Mouse (Mus musculus): ENCODE measurements at regions not wholly inside any gene's neighbourhood (a gene's known extent, or its start where the extent isn't known, plus 50 kb on each side); places are given as distances from the start of the nearest gene placed in this dataset.

- DNase-seq: no peak
Measured at GRCm38 (mm10) chr13:3752334-3752733, 51.8 kb downstream of the Calml3 start.

GRCm38 (mm10) chr13:3751222-3751621 is 52.9 kb downstream of the Calml3 start:
- DNase-seq: no peak

GRCm38 (mm10) chr13:3750756-3751155 is 53.4 kb downstream of the Calml3 start:
- DNase-seq: peak; percentile 83

- DNase-seq: peak; percentile 59
Measured at GRCm38 (mm10) chr13:3749646-3750045, 54.5 kb downstream of the Calml3 start.

GRCm38 (mm10) chr13:3748859-3749258 is 55.3 kb downstream of the Calml3 start:
- DNase-seq: no peak

GRCm38 (mm10) chr13:3746524-3746923 is 57.6 kb downstream of the Calml3 start:
- no peak for DNase-seq

- DNase-seq: no peak
Measured at GRCm38 (mm10) chr13:3744870-3745269, 59.2 kb downstream of the Calml3 start.

GRCm38 (mm10) chr13:3743692-3744457 is 60.2 kb downstream of the Calml3 start:
- peak; percentile 85 for DNase-seq

- no peak for DNase-seq
Measured at GRCm38 (mm10) chr13:3742763-3743401, 61.2 kb downstream of the Calml3 start.

GRCm38 (mm10) chr13:3742094-3742730 is 61.9 kb downstream of the Calml3 start:
- DNase-seq: no peak

- no peak for DNase-seq
Measured at GRCm38 (mm10) chr13:3730699-3731021, 73.5 kb downstream of the Calml3 start.

GRCm38 (mm10) chr13:3729926-3730698 is 74.0 kb downstream of the Calml3 start:
- peak; percentile 45 for DNase-seq

- no peak for DNase-seq
Measured at GRCm38 (mm10) chr13:3728888-3729287, 75.2 kb downstream of the Calml3 start.

GRCm38 (mm10) chr13:3726331-3726781 is 77.8 kb downstream of the Calml3 start:
- DNase-seq: no peak

- no peak for DNase-seq
Measured at GRCm38 (mm10) chr13:3725803-3726202, 78.3 kb downstream of the Calml3 start.

GRCm38 (mm10) chr13:3724313-3724712 is 79.8 kb downstream of the Calml3 start:
- DNase-seq: no peak

- DNase-seq: no peak
Measured at GRCm38 (mm10) chr13:3723458-3724143, 80.5 kb downstream of the Calml3 start.

GRCm38 (mm10) chr13:3715019-3715418 is 81.2 kb downstream of the Asb13 start:
- no peak for DNase-seq

- DNase-seq: no peak
Measured at GRCm38 (mm10) chr13:3712497-3713160, 78.8 kb downstream of the Asb13 start.

GRCm38 (mm10) chr13:3712088-3712487 is 78.3 kb downstream of the Asb13 start:
- no peak for DNase-seq

GRCm38 (mm10) chr13:3709982-3710618 is 76.3 kb downstream of the Asb13 start:
- no peak for DNase-seq
